Mouse (Mus musculus): ENCODE results near the gene Kcnq1.

DNA sequence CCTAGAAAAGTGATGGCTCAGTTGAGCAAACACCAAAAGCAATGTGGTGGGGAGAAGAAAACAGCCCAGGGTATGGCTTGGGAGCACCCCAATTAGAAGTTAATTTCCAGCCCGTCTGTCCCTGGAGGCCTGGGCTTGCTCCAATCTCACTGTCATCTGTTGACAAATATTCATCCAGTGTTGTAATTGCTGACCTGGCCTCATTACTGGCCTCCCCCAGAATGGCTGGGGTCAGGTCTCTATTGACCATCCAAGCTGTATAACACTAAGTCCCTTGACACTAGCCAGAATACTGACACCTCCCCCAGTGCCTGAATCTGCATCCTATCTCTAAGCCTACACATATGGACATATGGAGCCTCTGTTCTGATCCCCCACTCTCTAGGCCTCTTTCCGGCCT, 28.8 kb upstream of the Kcnq1 start:
- TF ChIP-seq TAL1 (IDR thresholded peaks at IDR 0.05; ENCODE audit: low read length) (no peak), GATA1 (IDR thresholded peaks at IDR 0.05; ENCODE audit: low read length) (no peak)
